Mouse (Mus musculus) MEL (cell line): ENCODE data around the gene Mdga1.

ENCODE experiments used
- CTCF ChIP-seq, 3 experiments: IDR thresholded peaks in 2 of 3; conservative IDR thresholded peaks in 1 of 3; 2 replicates each; pipeline ENCODE4 v1.5.1; 2011 to 2012; ENCODE audit warnings: low read length in 3 of 3, low read depth in 2 of 3, mild to moderate bottlenecking in 2 of 3, improper control_type of control experiment in 1 of 3, inconsistent platforms in 1 of 3, mixed read lengths in 1 of 3, moderate library complexity in 1 of 3; ENCODE audit not compliant: control insufficient read depth in 1 of 3, insufficient read depth in 1 of 3, poor library complexity in 1 of 3, severe bottlenecking in 1 of 3
- E2F4 ChIP-seq: IDR thresholded peaks from 2 replicates; pipeline ENCODE4 v1.6.1; 2011; ENCODE audit warnings: low read depth, low read length, improper control_type of control experiment, borderline replicate concordance
- EP300 ChIP-seq, 2 experiments: IDR thresholded peaks; 2 replicates each; pipeline ENCODE4 v1.6.1; 2011; ENCODE audit warnings: improper control_type of control experiment in 2 of 2, low read length in 2 of 2, low read depth in 1 of 2, mild to moderate bottlenecking in 1 of 2
- ETS1 ChIP-seq: IDR thresholded peaks from 2 replicates; pipeline ENCODE4 v1.6.1; 2012; ENCODE audit warnings: low read depth, mild to moderate bottlenecking, inconsistent platforms, low read length, improper control_type of control experiment, moderate library complexity
- POLR2A ChIP-seq, 2 experiments: IDR thresholded peaks; 2 replicates each; pipeline ENCODE4 v1.6.1; 2011 to 2012; ENCODE audit warnings: low read length in 2 of 2, mild to moderate bottlenecking in 2 of 2, control low read depth in 1 of 2, improper control_type of control experiment in 1 of 2, low read depth in 1 of 2, moderate library complexity in 1 of 2; ENCODE audit not compliant: control insufficient read depth in 1 of 2, insufficient read depth in 1 of 2, poor library complexity in 1 of 2
- TAL1 ChIP-seq: IDR thresholded peaks from 2 replicates; pipeline ENCODE4 v1.6.1; 2012; ENCODE audit warnings: mild to moderate bottlenecking, inconsistent platforms, low read length, moderate library complexity, mixed read lengths
- TCF12 ChIP-seq: IDR thresholded peaks from 2 replicates; pipeline ENCODE4 v1.6.1; 2014; ENCODE audit warnings: low read depth, mild to moderate bottlenecking, inconsistent platforms, low read length, improper control_type of control experiment, moderate library complexity
- UBTF ChIP-seq: IDR thresholded peaks from 2 replicates; pipeline ENCODE4 v1.6.1; 2012; ENCODE audit warnings: low read depth, mild to moderate bottlenecking, inconsistent platforms, low read length, improper control_type of control experiment, moderate library complexity, borderline replicate concordance; ENCODE audit not compliant: insufficient read depth

DNA sequence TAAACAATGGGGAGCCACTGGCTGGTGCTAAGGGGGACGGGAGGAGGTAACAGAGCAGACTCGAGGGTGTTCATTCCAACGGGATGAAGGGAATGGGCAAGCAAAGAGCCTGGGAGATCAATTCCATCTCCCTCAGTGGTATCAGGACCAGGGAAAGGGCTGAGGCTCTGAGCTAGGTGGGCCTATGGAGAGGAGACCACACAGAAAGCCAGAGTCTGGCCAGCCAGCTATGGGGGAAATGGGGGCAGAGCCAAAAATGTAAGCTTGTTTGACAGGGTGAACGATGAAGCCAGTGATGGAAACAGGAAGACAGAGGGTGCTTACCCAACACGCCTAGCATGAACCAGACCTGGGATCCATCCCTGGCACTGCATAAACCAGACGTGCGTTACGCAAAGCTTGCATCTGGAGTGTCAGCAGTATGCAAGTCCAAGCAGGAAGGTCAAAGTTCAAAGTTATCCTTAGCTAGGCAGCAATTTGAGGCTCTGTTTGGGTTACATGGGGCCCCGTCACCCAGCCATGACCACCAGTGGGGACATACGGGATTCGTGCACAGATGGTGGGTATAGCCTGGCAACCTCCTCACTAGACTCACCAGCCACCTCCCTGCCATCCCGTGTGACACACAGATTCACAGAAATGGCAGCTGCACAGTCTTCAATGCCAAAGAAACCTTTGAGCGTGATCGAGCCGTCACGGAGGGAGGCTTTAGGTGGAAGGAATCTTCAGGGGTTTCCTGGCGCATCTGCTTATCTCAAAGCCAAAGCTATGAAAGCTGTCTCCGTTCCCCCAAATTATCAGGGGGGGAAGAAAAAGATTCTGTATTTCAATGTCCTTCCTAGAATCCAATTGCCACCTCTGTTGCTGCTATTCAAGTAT is 113.9 kb downstream of the Mdga1 start:
- TF ChIP-seq CTCF (IDR thresholded peaks at IDR 0.05 in 2 of 3, conservative IDR thresholded peaks at IDR 0.05 in 1 of 3; ENCODE audit: control insufficient read depth in 1 of 3, insufficient read depth in 1 of 3, low read depth in 2 of 3, low read length in 3 of 3, poor library complexity in 1 of 3, severe bottlenecking in 1 of 3) (no peak), ETS1 (peak; percentile 28; the same call in 1 of the 2 replicates), UBTF (no peak), EP300 (IDR thresholded peaks at IDR 0.05; ENCODE audit: low read depth in 1 of 2, low read length in 2 of 2) (peak; percentile 12 to 56; a peak in 2 of 4 replicates), E2F4 (no peak), TAL1 (peak; percentile 63), POLR2A (IDR thresholded peaks at IDR 0.05; ENCODE audit: control insufficient read depth in 1 of 2, insufficient read depth in 1 of 2, low read depth in 1 of 2, low read length in 2 of 2, poor library complexity in 1 of 2) (no peak), TCF12 (peak; percentile 63; the same call in 1 of the 2 replicates)
